Mouse (Mus musculus) heart, embryonic 15.5 days (tissue): ENCODE measurements around the gene Retreg1. TPM values are rescaled to one million over a fixed set of nuclear protein-coding genes. Genes with fewer than 3 reads are reported as not detected.

Experiments
- ATAC-seq: fragments of 200-750 bp; cut with Nextera tagmentation; replicated peaks from 2 replicates; pipeline ENCODE4 v1.8.0; 2017; ENCODE audit warnings: low read depth, moderate TSS enrichment; ENCODE audit not compliant: insufficient number of reproducible peaks, insufficient read depth, low FRiP score
- H3K27ac ChIP-seq: fragments of 300-500 bp; sonication (generic); 2 replicates; pipeline ENCODE4 v1.5.1; 2015; ENCODE audit warnings: mild to moderate bottlenecking, inconsistent platforms
- H3K27me3 ChIP-seq: fragments of 300-500 bp; sonication (generic); 2 replicates; pipeline ENCODE4 v1.6.1; 2015; ENCODE audit warnings: inconsistent platforms
- H3K36me3 ChIP-seq: fragments of 300-500 bp; sonication (generic); 2 replicates; pipeline ENCODE4 v1.6.1; 2015; ENCODE audit warnings: mild to moderate bottlenecking, inconsistent platforms
- H3K4me1 ChIP-seq: fragments of 300-500 bp; sonication (generic); replicated peaks from 2 replicates; pipeline ENCODE4 v1.6.1; 2015; ENCODE audit warnings: inconsistent platforms
- H3K4me2 ChIP-seq: fragments of 300-500 bp; sonication (generic); 2 replicates; pipeline ENCODE4 v1.6.1; 2015; ENCODE audit warnings: inconsistent platforms, mild to moderate bottlenecking, moderate library complexity
- H3K4me3 ChIP-seq: fragments of 300-500 bp; sonication (generic); 2 replicates; pipeline ENCODE4 v1.5.1; 2015; ENCODE audit warnings: mild to moderate bottlenecking, inconsistent platforms
- H3K9ac ChIP-seq: fragments of 300-500 bp; sonication (generic); 2 replicates; pipeline ENCODE4 v1.6.1; 2015; ENCODE audit warnings: mild to moderate bottlenecking, inconsistent platforms
- H3K9me3 ChIP-seq: fragments of 300-500 bp; sonication (generic); replicated peaks from 2 replicates; pipeline ENCODE4 v1.6.1; 2016; ENCODE audit warnings: inconsistent platforms
- WGBS: fragments of 180-500 bp; shearing (Covaris S2); methylation state at CpG from one replicate; pipeline ENCODE4 v1.1.7; 2015; ENCODE audit warnings: mixed read lengths; 5-methylcytosine and 5-hydroxymethylcytosine counted together
- polyA plus RNA-seq: library from polyadenylated mRNA; unstranded; fragments of >200 nt; fragmentation: Nextera tagmentation; extraction: Ambion mirVana; gene quantifications from 2 replicates; pipeline ENCODE4 v1.2.1, GENCODE M21; 2015

The Retreg1 gene
- polyA plus RNA-seq, 1 experiment from 2014 or later = 84.6 TPM

GRCm38 (mm10) chr15:25865605-25866004 lies 22.6 kb downstream of the Retreg1 start:
- WGBS = 86% methylated on average over 3 of the region's 3 CpGs

DNA sequence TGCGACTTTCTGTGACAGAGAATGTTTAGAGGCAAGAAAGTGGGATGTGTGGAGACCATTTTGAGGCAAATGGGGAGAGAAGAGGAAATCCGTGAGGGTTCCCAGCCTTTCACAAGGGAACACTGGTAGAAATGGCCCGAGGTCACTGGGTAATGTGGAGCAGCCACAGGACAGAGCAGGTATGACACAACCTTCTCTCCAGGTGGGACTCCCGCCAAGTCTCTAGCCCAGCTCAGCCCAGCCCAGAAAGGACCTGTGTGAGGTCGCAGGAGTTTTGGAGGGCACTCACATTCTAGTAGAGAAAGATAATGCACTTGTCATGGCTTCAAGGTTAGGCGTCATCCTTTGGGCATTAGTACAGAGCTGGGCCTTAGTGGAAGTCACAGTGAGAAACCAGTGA lies 23.1 kb downstream of the Retreg1 start:
- no peaks in the 10 kb centered on the region for H3K9me3 ChIP-seq
- WGBS = 74% methylated on average over 6 of the region's 6 CpGs
- H3K4me2 ChIP-seq = no peak overlapping the region
- H3K27ac ChIP-seq = no peak overlapping the region
- H3K27me3 ChIP-seq = no peaks in the 10 kb centered on the region
- H3K9ac ChIP-seq = no peak overlapping the region
- H3K36me3 ChIP-seq = no peaks in the 10 kb centered on the region
- peaks cover 8% of the 10 kb centered on the region for H3K4me1 ChIP-seq
- no peak overlapping the region for H3K4me3 ChIP-seq
- ATAC-seq = no peak

More at GRCm38 (mm10) chr15:25865605-25866004, 22.6 kb downstream of the Retreg1 start:
- Histone ChIP-seq H3K27ac (no peak overlapping the region), H3K9me3 (no peaks in the 10 kb centered on the region), H3K27me3 (no peaks in the 10 kb centered on the region), H3K4me3 (no peak overlapping the region), H3K4me1 (peaks cover 11% of the 10 kb centered on the region), H3K4me2 (no peak overlapping the region), H3K36me3 (no peaks in the 10 kb centered on the region), H3K9ac (no peak overlapping the region)
- ATAC-seq = no peak

DNA sequence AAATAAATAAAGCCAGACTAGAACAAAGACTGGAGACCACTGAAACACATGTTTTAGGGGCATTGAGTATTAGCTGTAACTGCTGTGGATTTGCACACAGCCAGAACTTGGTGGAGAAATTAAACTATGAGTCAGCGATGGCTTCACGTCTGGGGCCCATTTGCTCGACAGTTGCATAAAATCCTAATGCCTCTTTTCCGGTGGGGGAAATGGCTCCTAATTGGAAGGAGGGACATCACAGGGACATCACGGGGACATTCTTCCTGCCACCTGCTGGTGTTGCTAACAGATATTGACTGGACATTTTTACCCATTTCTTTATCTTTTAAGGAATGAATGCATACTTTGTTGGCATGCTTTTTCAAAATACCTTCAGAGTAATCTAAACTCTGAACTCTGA lies 26.1 kb downstream of the Retreg1 start:
- no peak overlapping the region for H3K9ac ChIP-seq
- no peak overlapping the region for H3K27ac ChIP-seq
- H3K9me3 ChIP-seq = no peaks in the 10 kb centered on the region
- H3K4me3 ChIP-seq = no peak overlapping the region
- ATAC-seq = no peak
- H3K36me3 ChIP-seq = no peaks in the 10 kb centered on the region
- 70% methylated on average over 5 of the region's 5 CpGs for WGBS
- H3K4me1 ChIP-seq = peaks cover 11% of the 10 kb centered on the region
- no peak overlapping the region for H3K4me2 ChIP-seq
- H3K27me3 ChIP-seq = no peaks in the 10 kb centered on the region

DNA sequence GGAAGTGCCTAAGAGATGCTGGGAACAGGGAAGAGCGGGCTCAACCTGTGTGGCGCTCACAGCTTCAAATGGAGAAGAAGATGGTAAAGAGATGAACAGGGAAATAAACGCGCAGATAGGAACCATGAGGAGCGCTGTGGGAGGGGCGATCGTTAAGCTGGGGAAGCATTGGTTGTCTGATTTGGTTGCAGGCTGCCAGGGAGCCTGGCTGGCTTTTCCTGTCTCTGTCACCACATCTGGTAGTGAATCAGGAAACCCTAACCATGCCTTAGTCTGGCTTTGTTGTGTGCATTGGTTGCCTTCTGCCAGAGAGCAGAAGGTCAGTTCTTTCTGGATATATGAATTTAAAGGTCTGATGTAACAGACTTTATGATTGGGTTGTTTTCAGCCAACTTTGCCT lies 28.5 kb downstream of the Retreg1 start:
- H3K36me3 ChIP-seq = no peaks in the 10 kb centered on the region
- H3K27ac ChIP-seq = no peak overlapping the region
- H3K4me1 ChIP-seq = peaks cover 9% of the 10 kb centered on the region
- H3K9ac ChIP-seq = no peak overlapping the region
- 82% methylated on average over 7 of the region's 7 CpGs for WGBS
- H3K27me3 ChIP-seq = no peaks in the 10 kb centered on the region
- no peak for ATAC-seq
- H3K4me2 ChIP-seq = no peak overlapping the region
- no peak overlapping the region for H3K4me3 ChIP-seq
- H3K9me3 ChIP-seq = no peaks in the 10 kb centered on the region

DNA sequence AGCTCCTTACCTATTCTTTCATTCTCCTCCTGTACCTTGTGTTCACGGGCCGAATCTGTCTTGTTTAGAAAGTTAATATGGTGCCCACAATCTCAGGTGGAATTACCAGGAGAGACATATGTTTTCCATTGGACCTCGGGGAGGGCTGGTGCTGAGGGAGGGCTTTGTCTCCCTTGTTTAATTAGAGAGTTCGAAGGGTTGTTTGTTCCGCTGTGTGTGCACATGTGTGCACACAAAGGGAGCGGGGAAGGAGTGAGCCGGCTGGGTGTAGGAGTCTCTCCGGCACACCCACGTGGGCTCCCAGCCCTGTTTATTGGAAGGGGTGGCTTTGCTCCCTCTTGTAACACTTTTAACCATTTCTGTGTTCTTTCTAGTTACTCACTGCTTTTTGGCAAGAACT lies 29.1 kb downstream of the Retreg1 start:
- Histone ChIP-seq H3K4me2 (no peak overlapping the region), H3K27me3 (no peaks in the 10 kb centered on the region), H3K36me3 (no peaks in the 10 kb centered on the region), H3K9me3 (no peaks in the 10 kb centered on the region), H3K4me1 (peaks cover 9% of the 10 kb centered on the region), H3K9ac (no peak overlapping the region), H3K4me3 (no peak overlapping the region), H3K27ac (no peak overlapping the region)
- ATAC-seq = no peak
- 87% methylated on average over 9 of the region's 9 CpGs for WGBS

GRCm38 (mm10) chr15:25872657-25873056 lies 29.7 kb downstream of the Retreg1 start:
- no peak overlapping the region for H3K9ac ChIP-seq
- H3K36me3 ChIP-seq = no peaks in the 10 kb centered on the region
- H3K4me1 ChIP-seq = peaks cover 9% of the 10 kb centered on the region
- 82% methylated on average over 9 of the region's 9 CpGs for whole genome bisulfite sequencing
- H3K4me2 ChIP-seq = no peak overlapping the region
- H3K4me3 ChIP-seq = no peak overlapping the region
- H3K27ac ChIP-seq = no peak overlapping the region
- H3K27me3 ChIP-seq = no peaks in the 10 kb centered on the region
- H3K9me3 ChIP-seq = no peaks in the 10 kb centered on the region
- ATAC-seq = no peak

GRCm38 (mm10) chr15:25873536-25873935 lies 30.6 kb downstream of the Retreg1 start:
- Histone ChIP-seq H3K4me1 (peaks cover 9% of the 10 kb centered on the region), H3K4me2 (no peak overlapping the region), H3K9me3 (no peaks in the 10 kb centered on the region), H3K9ac (no peak overlapping the region), H3K27me3 (no peaks in the 10 kb centered on the region), H3K4me3 (no peak overlapping the region), H3K36me3 (no peaks in the 10 kb centered on the region), H3K27ac (no peak overlapping the region)
- 83% methylated on average over 1 of the region's 1 CpGs for WGBS
- no peak for ATAC-seq

DNA sequence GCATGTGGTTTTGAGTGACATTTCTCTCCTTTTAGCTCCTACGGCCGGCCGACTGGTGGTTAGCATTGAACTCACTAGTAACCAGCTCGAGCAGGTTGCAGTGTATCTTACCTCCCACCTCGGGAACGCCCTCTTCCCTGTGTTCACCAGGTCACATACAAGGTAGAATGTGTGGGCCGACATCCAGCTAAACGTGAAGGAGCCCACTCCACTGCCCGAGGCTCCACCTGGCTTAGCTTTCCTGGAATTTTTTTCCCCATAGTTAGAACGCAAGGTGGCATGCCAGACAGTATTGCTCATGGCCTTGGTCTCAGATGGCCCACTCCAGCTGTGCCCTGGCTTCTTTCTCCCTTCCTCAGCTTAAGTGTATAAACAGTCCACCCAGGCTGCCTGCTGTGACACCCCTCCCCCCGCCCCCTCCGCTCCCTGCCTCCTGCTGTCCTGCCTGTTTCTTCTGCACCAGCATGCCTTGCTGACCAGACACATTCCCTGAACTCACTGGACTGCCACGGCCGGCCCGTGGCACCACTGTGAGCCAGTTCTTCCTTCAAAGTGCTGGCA lies 33.7 kb downstream of the Retreg1 start:
- no peak overlapping the region for H3K4me3 ChIP-seq

DNA sequence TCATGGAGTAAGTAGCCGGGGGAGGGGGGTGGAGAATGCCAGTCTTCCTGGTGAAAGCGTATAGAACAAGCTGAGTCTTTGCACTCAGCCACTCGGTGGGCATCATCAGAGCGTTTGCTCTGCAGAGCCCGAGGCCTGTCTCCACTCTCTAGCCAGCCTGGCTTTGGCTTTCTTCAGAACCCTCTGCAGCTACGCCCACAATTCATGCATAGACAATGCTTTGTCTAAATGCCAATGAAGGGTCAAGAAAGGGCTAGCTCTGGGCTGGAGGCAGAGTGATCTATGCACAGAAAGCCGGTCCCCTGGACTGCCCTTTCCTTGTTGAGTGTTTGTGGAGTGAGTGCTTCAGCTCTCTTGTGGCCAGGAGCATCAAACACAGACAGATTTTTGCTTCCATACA lies 34.8 kb downstream of the Retreg1 start:
- H3K9me3 ChIP-seq = no peaks in the 10 kb centered on the region
- no peak overlapping the region for H3K27ac ChIP-seq
- H3K4me3 ChIP-seq = no peak overlapping the region
- H3K27me3 ChIP-seq = no peaks in the 10 kb centered on the region
- no peak for ATAC-seq
- H3K36me3 ChIP-seq = no peaks in the 10 kb centered on the region
- no peak overlapping the region for H3K9ac ChIP-seq
- 65% methylated on average over 7 of the region's 7 CpGs for WGBS
- H3K4me2 ChIP-seq = no peak overlapping the region
- H3K4me1 ChIP-seq = peaks cover 9% of the 10 kb centered on the region

More for the DNA sequence above, 33.7 kb downstream of the Retreg1 start:
- H3K36me3 ChIP-seq = no peaks in the 10 kb centered on the region
- ATAC-seq = 0 out of 2 replicates have a peak, but pooled peaks have one; percentile 47
- H3K9me3 ChIP-seq = no peaks in the 10 kb centered on the region
- WGBS = 42% methylated on average over 15 of the region's 15 CpGs
- no peaks in the 10 kb centered on the region for H3K27me3 ChIP-seq
- no peak overlapping the region for H3K27ac ChIP-seq
- no peak overlapping the region for H3K4me2 ChIP-seq
- H3K9ac ChIP-seq = no peak overlapping the region
- H3K4me1 ChIP-seq = peaks cover 9% of the 10 kb centered on the region

GRCm38 (mm10) chr15:25879229-25879628 lies 36.2 kb downstream of the Retreg1 start:
- H3K4me2 ChIP-seq = no peak overlapping the region
- WGBS = 75% methylated on average over 6 of the region's 6 CpGs
- no peak overlapping the region for H3K4me3 ChIP-seq
- H3K9ac ChIP-seq = no peak overlapping the region
- no peaks in the 10 kb centered on the region for H3K27me3 ChIP-seq
- peaks cover 6% of the 10 kb centered on the region for H3K4me1 ChIP-seq
- H3K9me3 ChIP-seq = no peaks in the 10 kb centered on the region
- H3K27ac ChIP-seq = no peak overlapping the region
- no peaks in the 10 kb centered on the region for H3K36me3 ChIP-seq
- no peak for ATAC-seq

DNA sequence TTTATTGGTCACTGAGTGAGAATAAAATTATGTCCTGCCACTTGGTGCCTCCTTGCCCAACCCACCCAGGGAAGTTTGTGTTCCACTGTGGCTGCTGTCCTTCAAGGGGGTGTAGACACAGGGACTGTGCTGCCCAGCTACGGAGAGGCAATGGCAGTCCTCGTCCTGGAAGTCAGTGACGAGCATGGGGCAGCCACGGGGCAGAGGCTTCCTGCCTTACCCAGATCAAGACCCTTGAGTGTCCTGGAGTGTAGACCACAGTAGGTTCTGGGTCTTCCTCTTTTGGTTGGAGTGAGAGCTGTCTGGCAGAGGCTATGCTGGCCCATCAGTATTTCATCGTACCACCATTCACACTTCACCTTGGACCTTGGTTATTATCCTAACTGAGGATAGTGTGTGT lies 37.2 kb downstream of the Retreg1 start:
- 75% methylated on average over 5 of the region's 5 CpGs for WGBS
- no peak for ATAC-seq

GRCm38 (mm10) chr15:25882002-25882401 lies 39.0 kb downstream of the Retreg1 start:
- H3K4me3 ChIP-seq = no peak overlapping the region
- H3K4me1 ChIP-seq = no peaks in the 10 kb centered on the region
- no peak overlapping the region for H3K9ac ChIP-seq
- WGBS = 74% methylated on average over 4 of the region's 4 CpGs
- H3K27me3 ChIP-seq = no peaks in the 10 kb centered on the region
- H3K36me3 ChIP-seq = no peaks in the 10 kb centered on the region
- ATAC-seq = no peak
- no peak overlapping the region for H3K4me2 ChIP-seq
- no peak overlapping the region for H3K27ac ChIP-seq
- H3K9me3 ChIP-seq = no peaks in the 10 kb centered on the region

More for the DNA sequence above, 37.2 kb downstream of the Retreg1 start:
- H3K27ac ChIP-seq = no peak overlapping the region
- no peak overlapping the region for H3K4me3 ChIP-seq
- peaks cover 6% of the 10 kb centered on the region for H3K4me1 ChIP-seq
- H3K9me3 ChIP-seq = no peaks in the 10 kb centered on the region
- no peak overlapping the region for H3K9ac ChIP-seq
- no peak overlapping the region for H3K4me2 ChIP-seq
- no peaks in the 10 kb centered on the region for H3K36me3 ChIP-seq
- H3K27me3 ChIP-seq = no peaks in the 10 kb centered on the region
